Mouse (Mus musculus): ENCODE data around the gene Ripor3.

Ripor3 gene

GRCm38 (mm10) chr2:167986762-167987161 is 23.7 kb downstream of the Ripor3 start:
- DNase-seq (ENCODE audit: low spot score) = peak; percentile 59

DNA sequence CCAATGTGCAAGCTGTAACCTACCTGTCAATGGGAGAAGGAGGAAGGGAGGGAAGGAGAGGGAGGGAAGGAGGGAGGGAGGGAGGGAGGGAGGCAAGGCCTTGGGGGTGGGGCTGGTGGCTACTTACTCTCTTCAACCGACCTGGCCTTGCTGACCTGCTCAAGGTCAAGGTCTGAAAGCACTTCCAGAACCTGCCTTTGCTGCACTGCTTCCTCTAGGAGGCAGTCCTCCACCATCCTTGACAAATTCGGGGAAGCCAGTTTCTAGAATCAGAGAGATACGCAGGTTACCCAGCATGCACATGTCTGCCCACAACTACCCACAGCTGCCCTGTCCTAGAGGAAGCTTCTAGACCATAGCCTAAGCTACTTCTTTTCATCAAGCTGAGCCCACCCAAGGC is 25.5 kb downstream of the Ripor3 start:
- DNase-seq (ENCODE audit: low spot score) = no peak

- no peak for DNase-seq (ENCODE audit: low spot score)
Observed at GRCm38 (mm10) chr2:167984371-167984770, 26.0 kb downstream of the Ripor3 start.

DNA sequence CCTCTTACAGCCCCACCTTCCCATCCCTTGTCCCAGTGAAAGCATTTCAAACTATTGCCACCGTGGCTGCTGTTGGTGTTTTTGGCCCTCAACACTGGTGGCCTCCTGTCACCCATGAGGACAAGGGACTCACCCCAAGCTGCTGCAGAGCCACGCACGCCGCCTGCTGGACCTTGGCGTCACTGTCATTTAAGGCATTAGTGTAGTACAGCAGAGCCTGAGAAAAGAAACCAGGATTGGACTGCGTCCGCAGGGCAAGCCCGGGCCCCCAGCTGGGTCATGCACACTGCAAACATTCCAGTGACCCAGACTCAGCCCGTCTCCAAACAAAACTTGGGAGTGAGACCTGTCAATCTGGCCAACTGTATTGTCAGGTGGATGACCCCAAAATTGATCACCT is 27.8 kb downstream of the Ripor3 start:
- peak; percentile 36 for DNase-seq (ENCODE audit: low spot score)

GRCm38 (mm10) chr2:167980391-167980790 is 30.0 kb downstream of the Ripor3 start:
- no peak for DNase-seq (ENCODE audit: low spot score)

GRCm38 (mm10) chr2:167978271-167978670 is 32.1 kb downstream of the Ripor3 start:
- DNase-seq (ENCODE audit: low spot score) = no peak

GRCm38 (mm10) chr2:167975746-167976145 is 34.7 kb downstream of the Ripor3 start:
- DNase-seq (ENCODE audit: low spot score) = no peak

- DNase-seq (ENCODE audit: low spot score) = no peak
Observed at GRCm38 (mm10) chr2:167972809-167973208, 37.6 kb downstream of the Ripor3 start.

DNA sequence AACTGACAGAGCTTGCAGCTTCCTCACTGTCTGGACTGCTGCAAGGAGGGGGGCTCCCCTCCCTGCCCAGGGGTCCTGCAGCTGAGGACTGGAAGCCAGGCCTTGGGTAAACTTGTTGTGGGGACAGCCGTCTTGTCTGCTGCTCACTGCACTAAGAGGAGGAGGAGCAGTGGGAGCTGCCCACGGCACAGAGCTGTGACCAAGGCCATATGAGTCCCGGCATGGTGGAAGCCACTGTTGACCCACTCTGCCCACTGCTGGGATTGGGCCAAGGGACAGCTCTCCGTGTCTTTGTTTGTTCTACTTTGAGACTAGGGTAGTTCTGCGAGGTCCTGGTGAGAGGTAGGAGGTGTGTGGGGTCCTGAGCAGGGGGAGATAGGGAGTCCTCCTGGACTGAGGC is 38.3 kb downstream of the Ripor3 start:
- no peak for DNase-seq (ENCODE audit: low spot score)

DNA sequence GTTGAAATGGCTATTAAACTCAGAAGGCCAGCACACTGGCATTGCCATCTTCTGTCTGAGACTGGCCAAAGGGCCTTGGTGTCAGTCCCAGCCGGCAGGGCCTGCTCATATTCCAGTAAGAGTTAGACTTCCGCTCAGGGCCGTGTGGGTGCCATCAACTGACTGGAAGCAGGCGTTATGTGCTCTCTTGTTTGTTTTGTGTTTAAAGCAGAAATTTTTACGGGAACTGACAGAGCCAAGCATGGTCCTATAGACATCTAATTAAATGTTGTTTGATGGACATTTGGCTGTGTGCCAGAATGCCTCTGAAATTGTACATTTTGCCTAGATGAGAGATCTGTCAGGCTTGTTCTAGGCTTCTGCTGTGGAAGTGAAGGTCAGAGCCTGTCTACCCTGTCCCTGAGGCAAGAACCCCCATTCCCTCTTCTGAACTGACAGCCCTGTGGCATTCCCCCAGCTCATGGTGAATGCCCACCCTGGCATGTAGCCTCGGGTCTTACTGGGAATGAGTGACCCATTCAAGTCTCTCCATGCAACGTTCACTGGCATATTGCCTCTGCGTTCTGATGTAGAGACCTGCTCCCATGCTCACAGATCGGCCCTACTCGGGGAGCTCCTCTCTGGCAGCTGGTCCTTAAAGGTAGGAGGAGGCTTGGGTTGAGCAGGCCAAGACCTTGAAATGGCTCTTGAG is 40.4 kb downstream of the Ripor3 start:
- no peak for DNase-seq (ENCODE audit: low spot score)

GRCm38 (mm10) chr2:167968504-167968903 is 41.9 kb downstream of the Ripor3 start:
- no peak for DNase-seq (ENCODE audit: low spot score)

DNA sequence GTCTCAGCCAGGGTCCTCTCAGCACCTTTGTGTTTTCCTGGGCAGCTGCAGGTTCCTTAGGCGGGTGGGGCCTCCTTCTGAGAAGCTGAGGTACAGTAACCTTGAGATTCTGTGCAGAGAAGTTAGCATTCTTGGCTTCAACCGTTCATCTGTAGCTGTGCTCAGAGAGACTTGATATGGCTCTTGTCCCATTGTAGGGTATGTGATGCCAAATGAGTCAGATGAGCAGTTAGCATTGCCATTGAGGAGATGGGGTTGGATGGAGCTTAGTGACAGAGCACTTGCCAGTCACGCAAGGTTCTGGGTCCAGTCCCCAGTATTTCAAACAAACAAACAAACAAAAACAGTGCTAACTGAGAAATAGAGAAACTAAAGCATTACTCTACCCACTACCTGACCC is 44.5 kb downstream of the Ripor3 start:
- no peak for DNase-seq (ENCODE audit: low spot score)

- DNase-seq (ENCODE audit: low spot score) = no peak
Observed at GRCm38 (mm10) chr2:167964320-167964719, 46.1 kb downstream of the Ripor3 start.

GRCm38 (mm10) chr2:167963778-167964300 is 46.6 kb downstream of the Ripor3 start:
- DNase-seq (ENCODE audit: low spot score) = no peak

DNA sequence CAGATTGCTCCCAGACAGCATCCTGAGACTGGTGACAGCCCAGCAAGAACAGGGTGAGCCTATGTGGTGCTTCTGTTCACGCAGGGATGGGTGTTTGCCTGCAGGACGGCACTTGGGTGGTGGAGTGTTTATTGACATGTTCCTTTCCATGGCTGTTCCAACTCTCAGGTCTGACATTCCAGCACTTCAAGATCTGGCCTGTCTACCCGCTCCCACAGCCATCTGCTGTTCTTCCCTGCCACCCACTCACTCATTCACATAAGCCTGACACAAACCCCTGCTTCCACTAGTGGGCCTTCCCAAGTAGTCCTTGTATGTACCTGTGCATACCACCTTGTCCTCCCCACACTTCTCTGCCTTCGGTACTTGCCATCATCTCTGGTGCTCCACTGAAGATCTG is 47.2 kb downstream of the Ripor3 start:
- no peak for DNase-seq (ENCODE audit: low spot score)

- DNase-seq (ENCODE audit: low spot score) = no peak
Observed at GRCm38 (mm10) chr2:167962347-167962746, 48.1 kb downstream of the Ripor3 start.

DNA sequence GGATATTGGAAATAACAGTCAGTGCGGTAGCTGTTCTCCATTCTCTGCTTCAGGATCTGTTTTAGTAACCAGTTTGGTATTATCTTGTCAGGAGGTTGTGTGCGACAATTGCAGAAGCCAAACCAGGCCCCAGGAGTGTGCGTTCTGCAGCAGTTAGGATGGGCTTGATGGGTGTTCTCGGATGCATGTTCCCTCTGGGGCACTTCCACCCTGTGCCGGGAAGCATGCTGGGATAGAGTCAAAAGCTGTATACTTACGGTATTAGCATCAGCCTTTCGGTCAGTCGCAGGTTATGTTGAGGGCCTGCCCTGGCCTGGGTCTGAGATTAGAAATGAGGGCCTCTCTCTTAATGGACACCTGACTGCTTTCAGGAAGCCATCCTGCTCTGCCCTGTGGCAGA is 49.8 kb downstream of the Ripor3 start:
- DNase-seq (ENCODE audit: low spot score) = no peak

GRCm38 (mm10) chr2:167959996-167960395 is 50.4 kb downstream of the Ripor3 start:
- no peak for DNase-seq (ENCODE audit: low spot score)

- DNase-seq (ENCODE audit: low spot score) = peak; percentile 20
Observed at GRCm38 (mm10) chr2:167959384-167959911, 51.0 kb downstream of the Ripor3 start.

- DNase-seq (ENCODE audit: low spot score) = no peak
Observed at GRCm38 (mm10) chr2:167958843-167959242, 51.6 kb downstream of the Ripor3 start.

GRCm38 (mm10) chr2:167958082-167958788 is 52.2 kb downstream of the Ripor3 start:
- no peak for DNase-seq (ENCODE audit: low spot score)

GRCm38 (mm10) chr2:167957539-167957938 is 52.9 kb downstream of the Ripor3 start:
- DNase-seq (ENCODE audit: low spot score) = no peak

GRCm38 (mm10) chr2:167954928-167955327 is 55.5 kb downstream of the Ripor3 start:
- no peak for DNase-seq (ENCODE audit: low spot score)
